Mouse (Mus musculus) erythroblast, embryonic 14.5 days (primary cell): Measurements from ENCODE around the gene Wdr66.

Experiments
- GATA1 ChIP-seq: IDR thresholded peaks from 2 replicates; pipeline ENCODE4 v1.6.1; 2012; ENCODE audit warnings: low read length, inconsistent platforms, mixed read lengths
- TAL1 ChIP-seq: IDR thresholded peaks from 3 replicates; pipeline ENCODE4 v1.6.1; 2012; ENCODE audit warnings: low read length, inconsistent platforms, mixed read lengths

DNA sequence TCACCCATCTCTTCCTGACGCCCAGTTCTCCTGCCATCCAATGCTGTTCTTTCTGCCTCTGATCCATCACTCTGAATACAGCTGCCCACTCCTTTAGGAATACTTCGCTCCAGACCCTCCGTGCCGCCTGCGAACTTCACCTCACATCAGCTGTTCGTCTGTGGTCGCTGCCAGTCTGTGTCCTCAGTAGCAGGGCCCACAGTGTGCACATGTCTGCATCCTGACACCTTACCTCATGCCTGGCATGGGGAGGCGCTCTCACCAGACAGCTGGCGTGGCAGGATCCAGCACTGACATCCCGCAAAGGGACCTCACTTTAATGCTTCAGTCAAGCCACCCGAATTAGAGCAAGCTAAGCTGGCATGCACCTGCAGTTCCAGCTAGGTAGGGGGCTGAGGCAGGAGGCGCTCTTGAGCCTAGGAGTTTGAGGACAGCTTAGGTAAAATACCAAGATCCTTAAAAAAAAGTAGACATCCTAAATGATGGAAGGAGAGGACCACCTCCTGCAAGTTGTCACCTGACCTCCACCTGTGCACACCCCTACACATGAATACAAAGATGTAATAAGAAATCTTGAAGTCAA is 44.4 kb downstream of the Wdr66 start:
- no peak for TF ChIP-seq TAL1
- TF ChIP-seq GATA1, result no peak
